Mouse (Mus musculus): ENCODE results near the gene Aspm.

Gene Aspm

DNA sequence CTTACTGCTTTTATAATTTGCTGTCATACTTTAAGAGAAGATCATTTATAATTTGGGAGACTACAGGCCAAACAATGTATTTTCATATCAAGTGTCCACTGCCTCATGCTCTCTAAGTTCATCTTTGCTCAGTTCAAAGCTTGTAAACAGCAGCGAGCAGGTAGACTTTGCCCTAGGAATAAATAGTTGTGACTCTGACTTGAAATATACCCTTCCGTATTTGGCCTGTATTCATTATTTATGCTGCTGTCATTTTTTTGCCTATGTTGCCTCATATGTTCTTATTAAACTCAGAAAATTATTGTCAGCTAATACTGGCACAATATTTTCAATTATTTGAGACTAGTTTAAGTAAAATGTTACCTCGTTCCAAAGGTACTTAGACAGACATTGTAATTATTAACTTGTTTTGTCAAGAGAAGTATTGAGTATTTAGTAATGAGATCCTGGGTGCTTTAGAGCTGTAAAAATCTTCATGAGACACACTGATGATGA is 46.7 kb downstream of the Aspm start, which contains the start of gene F13b:
F13b (plus strand) TSS at position 445 of the 495 bp plus-strand sequence.
- in situ Hi-C loops (cut with MseI, MboI) = no loop called here

DNA sequence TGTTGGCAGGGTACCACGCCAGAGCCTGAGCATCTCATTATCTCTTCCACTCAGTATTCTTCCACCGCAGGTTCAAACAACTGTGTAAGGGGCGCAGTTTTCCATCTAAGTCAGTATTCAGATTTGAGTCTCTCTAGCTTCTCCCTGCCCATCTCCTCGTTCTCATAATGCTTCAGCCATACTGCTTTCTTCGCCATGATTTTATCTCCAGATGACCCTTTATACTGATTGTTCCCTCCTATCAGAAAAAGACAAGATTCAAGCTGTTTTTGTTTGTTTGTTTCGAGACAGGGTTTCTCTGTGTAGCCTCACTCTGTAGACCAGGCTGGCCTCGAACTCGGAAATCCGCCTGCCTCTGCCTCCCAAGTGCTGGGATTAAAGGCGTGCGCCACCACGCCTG is 60.0 kb downstream of the Aspm start:
- in situ Hi-C loops (cut with MseI, MboI) = no loop called here

All from mouse trophoblast stem cell (cell line).